Mouse (Mus musculus) brain, embryonic 14.5 days (tissue): Measurements from ENCODE around the gene Ino80d. TPM values are rescaled to one million over a fixed set of nuclear protein-coding genes. Genes with fewer than 3 reads are reported as not detected.

ENCODE experiments used
- DNase-seq: peaks from one replicate; pipeline ENCODE4 v3.0.0-alpha.2; 2011; ENCODE audit warnings: low read depth
- CTCF ChIP-seq: fragments of 200-500 bp; IDR thresholded peaks from 2 replicates; pipeline ENCODE4 v1.5.1; 2012; ENCODE audit warnings: inconsistent platforms, mild to moderate bottlenecking, moderate library complexity, borderline replicate concordance; ENCODE audit not compliant: insufficient read depth, insufficient read length; ENCODE audit errors: extremely low read depth
- POLR2A ChIP-seq: fragments of 200-500 bp; IDR thresholded peaks from 2 replicates; pipeline ENCODE4 v1.6.1; 2012; ENCODE audit warnings: mild to moderate bottlenecking, inconsistent platforms, borderline replicate concordance; ENCODE audit not compliant: poor library complexity, insufficient read depth, insufficient read length, severe bottlenecking; ENCODE audit errors: extremely low read depth
- polyA plus RNA-seq: library from polyadenylated mRNA; depleted of rRNA; stranded (reverse); fragments of >200 nt; gene quantifications from 2 replicates; pipeline ENCODE4 v1.2.3, GENCODE M21; 2012

Gene Ino80d
- polyA plus RNA-seq, 1 experiment, result 12.9 TPM

DNA sequence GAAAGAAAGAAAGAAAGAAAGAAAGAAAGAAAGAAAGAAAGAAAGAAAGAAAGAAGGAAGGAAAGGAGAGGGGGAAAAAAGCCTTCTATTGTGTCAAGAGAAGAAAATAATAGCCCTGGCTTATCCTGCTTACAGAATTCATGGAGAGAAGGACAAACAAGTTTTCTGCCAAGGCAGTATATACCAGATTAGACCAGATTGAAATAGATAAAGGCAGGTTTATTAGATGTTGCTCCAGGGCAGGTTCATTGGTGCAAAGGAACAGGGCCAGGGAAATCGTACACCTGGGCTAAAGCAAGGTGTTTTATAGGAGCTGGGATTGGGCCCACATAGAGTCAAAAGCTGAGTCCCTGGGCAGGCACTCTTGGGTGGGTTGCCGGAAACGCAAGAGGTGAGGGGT, 162.1 kb downstream of the Ino80d start:
- no peak for DNase-seq

DNA sequence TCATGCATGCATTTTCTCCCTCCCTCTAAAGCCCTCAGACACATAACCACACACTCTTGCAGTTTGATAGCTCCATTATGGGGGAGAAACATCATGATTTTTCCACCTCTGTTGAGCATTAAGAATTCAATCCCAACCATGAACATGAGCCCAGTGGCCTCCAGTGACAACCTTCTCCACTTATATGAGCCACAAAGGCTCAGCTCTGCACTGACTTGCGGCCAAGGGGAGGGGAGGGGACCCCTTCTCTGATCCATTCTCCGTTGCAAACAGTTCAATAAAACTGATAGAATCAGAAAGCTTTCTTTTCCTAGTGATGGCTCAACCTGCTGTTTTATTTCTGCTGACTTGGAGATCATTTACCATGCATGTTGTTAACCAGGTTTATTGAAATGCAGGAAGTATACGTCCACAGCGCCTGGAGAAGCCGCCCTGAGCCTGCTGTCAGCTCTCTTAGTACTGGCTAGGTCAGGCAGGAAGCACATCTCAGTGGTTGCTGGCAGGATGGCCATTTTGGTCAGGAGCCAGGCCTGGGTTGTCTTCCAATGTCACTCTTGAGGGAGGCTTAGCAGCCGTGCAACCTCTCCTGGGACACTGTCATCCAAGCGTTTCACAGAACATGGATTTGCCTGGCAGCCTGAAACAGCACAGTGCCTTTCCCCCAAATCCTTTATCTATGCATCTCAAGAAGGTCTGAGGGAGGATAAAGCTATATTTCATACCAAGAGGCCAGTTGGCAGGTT, 163.2 kb downstream of the Ino80d start:
- TF ChIP-seq POLR2A, result no peak
- no peak for TF ChIP-seq CTCF
- peak; percentile 77 for DNase-seq

More for the DNA sequence above, 162.1 kb downstream of the Ino80d start:
- no peak for TF ChIP-seq POLR2A
- TF ChIP-seq CTCF, result no peak

DNA sequence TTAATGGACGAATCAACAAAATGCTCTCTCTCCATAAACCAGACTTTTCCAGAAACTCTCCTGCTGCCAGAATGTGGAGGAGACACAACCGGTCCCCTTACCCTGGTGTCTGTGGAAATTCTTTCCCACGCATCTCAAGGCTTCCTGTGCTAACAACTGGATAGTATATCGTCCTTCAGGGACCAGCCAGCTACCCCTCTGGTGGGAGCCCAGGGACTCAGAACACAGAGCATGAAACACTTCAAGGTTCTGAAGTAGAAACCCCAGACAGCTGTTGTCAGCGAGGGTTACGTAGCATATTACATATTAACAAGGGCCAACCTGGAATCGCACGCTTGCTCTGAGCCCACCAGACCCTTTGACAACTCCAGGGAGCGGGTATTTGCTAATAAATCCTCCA, 163.9 kb downstream of the Ino80d start:
- DNase-seq, result no peak
- TF ChIP-seq CTCF (no peak), POLR2A (no peak)

- no peak for TF ChIP-seq CTCF
- no peak for TF ChIP-seq POLR2A
- DNase-seq, result no peak
Measured at GRCm38 (mm10) chr1:62947807-62948206, 166.7 kb downstream of the Ino80d start.

DNA sequence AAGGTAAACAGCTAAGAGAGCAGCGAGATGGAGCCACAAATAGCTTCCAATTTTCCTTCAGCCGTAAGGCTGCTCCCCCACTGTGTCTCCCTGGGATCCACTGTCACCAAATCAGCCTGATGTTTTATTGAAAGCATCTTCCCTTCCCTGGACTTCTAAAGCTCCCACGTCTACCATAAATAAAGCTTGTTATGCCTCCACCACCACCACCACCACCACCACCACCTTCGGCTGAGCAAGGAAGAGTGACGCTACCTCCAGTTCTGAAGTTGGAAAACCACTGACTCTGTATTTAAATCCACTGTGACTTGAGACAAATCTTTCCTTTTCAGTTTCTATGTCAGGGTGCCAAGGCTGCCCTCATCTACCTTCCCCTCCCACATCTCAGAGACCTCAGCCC, 167.5 kb downstream of the Ino80d start:
- TF ChIP-seq POLR2A, result no peak
- no peak for TF ChIP-seq CTCF
- DNase-seq, result no peak

- DNase-seq, result peak; percentile 73
- TF ChIP-seq CTCF (no peak), POLR2A (no peak)
Measured at GRCm38 (mm10) chr1:62934752-62935329, 179.6 kb downstream of the Ino80d start.

DNA sequence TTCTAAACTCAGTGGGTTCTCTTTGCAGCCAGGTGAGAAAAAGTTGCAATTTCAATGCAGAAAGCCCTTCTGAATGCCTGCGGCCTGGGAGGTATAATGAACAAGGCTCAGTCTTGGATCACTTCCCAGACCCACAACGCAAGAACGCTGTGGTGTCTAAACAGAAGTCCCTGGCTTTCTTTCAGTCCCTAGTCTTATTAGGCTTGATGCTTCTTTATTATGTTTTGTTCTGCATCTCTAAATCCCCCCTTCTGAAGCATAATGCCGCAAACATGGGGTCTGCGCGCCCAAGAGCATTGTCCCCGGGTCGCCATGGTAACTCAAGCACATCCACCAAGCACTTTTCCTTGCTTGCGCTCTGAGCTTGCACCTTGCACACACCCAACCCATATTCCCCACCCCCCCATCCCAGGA, 180.4 kb downstream of the Ino80d start:
- DNase-seq, result peak; percentile 96

GRCm38 (mm10) chr1:62933288-62934099, 181.0 kb downstream of the Ino80d start:
- TF ChIP-seq POLR2A (no peak), CTCF (no peak)
- DNase-seq, result peak; percentile 78

More for the DNA sequence above, 180.4 kb downstream of the Ino80d start:
- TF ChIP-seq POLR2A, result no peak
- TF ChIP-seq CTCF, result no peak

DNA sequence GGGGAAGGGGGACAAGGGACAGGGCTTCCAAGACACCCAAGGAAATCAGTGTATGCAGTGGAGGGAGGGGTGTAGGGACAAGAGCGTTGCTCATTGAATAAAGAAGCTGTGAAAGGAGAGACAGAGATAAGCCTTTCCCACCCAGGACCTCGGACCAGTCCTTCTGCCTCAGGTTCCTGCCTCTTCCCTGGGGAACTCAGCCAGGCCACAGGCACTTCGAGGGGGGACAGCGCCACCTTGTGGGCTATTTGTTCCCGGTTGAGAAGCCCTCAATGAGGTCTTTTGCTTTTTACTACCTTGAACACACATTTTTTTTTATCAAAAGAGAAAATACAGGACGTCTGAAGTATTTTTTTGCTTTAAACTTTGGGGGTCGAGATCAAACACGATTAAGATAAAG, 185.0 kb downstream of the Ino80d start:
- no peak for TF ChIP-seq POLR2A
- peak; percentile 83 for TF ChIP-seq CTCF
- peak; percentile 82 for DNase-seq

DNA sequence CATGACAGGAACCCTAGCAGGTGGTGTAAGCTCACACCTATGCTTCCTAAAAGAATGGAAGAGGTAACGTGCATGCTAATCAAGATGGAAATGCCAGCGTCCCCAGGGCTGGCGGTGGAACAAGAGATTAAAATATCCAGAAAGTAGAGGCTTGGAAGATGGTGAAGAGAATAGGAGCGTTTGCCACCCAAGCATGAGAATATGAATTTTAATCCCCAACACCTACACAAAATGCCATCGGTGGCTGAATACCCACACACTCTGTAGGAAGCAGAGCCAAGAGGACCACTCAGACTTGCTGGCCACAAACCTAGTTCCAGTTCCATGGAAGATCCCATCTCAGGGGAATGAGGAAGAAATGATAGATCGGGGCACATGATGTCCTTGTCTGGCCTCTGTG, 195.2 kb downstream of the Ino80d start:
- TF ChIP-seq POLR2A (no peak), CTCF (no peak)

GRCm38 (mm10) chr1:62916609-62917008, 197.9 kb downstream of the Ino80d start:
- no peak for DNase-seq

More for the DNA sequence above, 195.2 kb downstream of the Ino80d start:
- DNase-seq, result no peak

More at GRCm38 (mm10) chr1:62916609-62917008, 197.9 kb downstream of the Ino80d start:
- TF ChIP-seq POLR2A (no peak), CTCF (no peak)
